Mouse (Mus musculus): ENCODE data around the gene Gpr68. TPM values are rescaled to one million over a fixed set of nuclear protein-coding genes. Genes with fewer than 3 reads are reported as not detected.

The Gpr68 gene
- polyA plus RNA-seq, 1 experiment from 2014 or later = 0.72 TPM

GRCm38 (mm10) chr12:100871234-100871633 lies 36.8 kb downstream of the Gpr68 start:
- Histone ChIP-seq H3K4me3 (ENCODE audit: inconsistent target) (no peak overlapping the region), H3K79me2 (ENCODE audit: inconsistent target) (no peaks in the 10 kb centered on the region), H3K27ac (no peak overlapping the region), H3K36me3 (ENCODE audit: inconsistent target) (peaks cover 57% of the 10 kb centered on the region)
- 97% methylated on average over 6 of the region's 6 CpGs for WGBS (ENCODE audit: missing documents)

DNA sequence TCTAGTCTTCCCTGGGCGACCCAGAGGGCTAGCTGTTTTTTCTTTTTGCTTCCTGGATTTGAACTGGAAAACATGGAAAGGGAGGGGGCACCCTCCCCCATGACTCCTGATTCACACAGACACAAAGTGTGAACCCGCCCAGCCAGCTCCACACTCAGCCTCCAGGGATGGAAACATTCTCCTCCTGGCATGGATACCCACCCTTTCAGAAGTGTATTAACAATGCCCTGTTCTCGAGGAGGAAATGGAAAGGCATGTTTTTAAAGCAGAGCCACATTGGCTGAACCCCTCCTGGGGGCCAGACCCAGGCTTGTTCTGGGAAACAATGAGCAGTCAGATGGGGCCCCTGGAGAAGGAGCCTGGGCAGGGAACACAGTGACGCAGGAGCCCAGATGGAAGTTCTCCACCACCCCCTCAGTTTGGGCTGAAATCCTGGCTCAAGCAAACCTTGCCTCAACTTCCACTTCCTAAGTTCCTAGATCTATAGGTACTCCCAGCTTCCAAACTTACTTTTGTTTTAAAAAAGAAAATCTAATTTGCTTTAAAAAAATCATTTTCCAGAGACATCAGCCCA lies 39.9 kb downstream of the Gpr68 start:
- no peak overlapping the region for H3K4me3 ChIP-seq (ENCODE audit: inconsistent target)
- no peaks in the 10 kb centered on the region for H3K79me2 ChIP-seq (ENCODE audit: inconsistent target)
- H3K36me3 ChIP-seq (ENCODE audit: inconsistent target) = peaks cover 53% of the 10 kb centered on the region
- 93% methylated on average over 4 of the region's 4 CpGs for WGBS (ENCODE audit: missing documents)
- H3K27ac ChIP-seq = no peak overlapping the region

DNA sequence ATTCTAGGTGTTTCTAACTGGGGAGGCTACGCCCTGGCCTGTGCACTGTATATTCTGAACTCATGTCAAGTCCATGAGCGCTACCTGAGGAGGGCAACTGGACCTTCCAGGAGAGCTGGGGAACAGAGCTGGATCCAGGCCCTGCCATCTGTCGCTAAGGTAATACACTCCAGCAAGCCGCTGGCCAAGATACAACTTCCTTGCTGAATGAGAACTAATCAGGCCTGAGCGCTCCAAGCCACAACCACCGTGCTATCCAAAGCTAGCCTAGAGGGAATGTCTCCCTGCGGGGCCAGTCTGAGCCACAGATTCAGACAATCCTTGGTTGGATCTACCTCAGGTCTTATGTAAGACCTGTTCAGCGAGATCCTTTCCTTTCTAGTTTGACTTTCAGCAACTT lies 40.9 kb downstream of the Gpr68 start:
- 95% methylated on average over 8 of the region's 8 CpGs for WGBS (ENCODE audit: missing documents)
- Histone ChIP-seq H3K27ac (no peak overlapping the region), H3K36me3 (ENCODE audit: inconsistent target) (peaks cover 43% of the 10 kb centered on the region), H3K79me2 (ENCODE audit: inconsistent target) (no peaks in the 10 kb centered on the region), H3K4me3 (ENCODE audit: inconsistent target) (no peak overlapping the region)

DNA sequence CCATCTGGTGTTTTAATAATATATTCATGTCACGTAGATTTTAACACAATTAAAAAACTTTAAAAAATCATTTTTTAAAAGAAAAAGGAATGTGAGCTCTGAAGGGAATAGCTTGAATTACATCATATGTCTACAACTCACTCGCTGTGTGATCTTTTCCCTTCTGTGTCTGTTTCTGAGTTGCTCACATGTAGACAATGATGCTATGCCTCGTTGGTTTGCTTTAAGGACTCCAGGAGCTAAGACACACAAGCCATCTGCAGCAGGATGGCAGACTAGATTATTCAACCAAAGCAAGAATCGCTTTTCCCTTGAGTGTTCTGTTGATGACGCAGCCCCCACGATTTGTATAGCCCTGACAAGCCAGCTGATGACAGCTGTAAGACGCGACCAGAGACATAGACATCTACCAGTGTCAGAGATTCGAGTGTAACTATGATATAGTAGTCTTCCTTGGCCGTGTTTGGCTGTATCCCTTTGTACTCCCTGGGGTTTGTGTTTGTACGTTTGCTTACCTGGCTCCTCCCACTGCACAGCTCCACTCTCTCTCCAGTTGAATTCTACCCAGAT lies 42.4 kb downstream of the Gpr68 start:
- Histone ChIP-seq H3K27ac (no peak overlapping the region), H3K36me3 (ENCODE audit: inconsistent target) (peaks cover 39% of the 10 kb centered on the region), H3K79me2 (ENCODE audit: inconsistent target) (no peaks in the 10 kb centered on the region), H3K4me3 (ENCODE audit: inconsistent target) (no peak overlapping the region)
- 95% methylated on average over 11 of the region's 11 CpGs for WGBS (ENCODE audit: missing documents)

GRCm38 (mm10) chr12:100865072-100865471 lies 42.9 kb downstream of the Gpr68 start:
- Histone ChIP-seq H3K4me3 (ENCODE audit: inconsistent target) (no peak overlapping the region), H3K79me2 (ENCODE audit: inconsistent target) (no peaks in the 10 kb centered on the region), H3K27ac (no peak overlapping the region)

DNA sequence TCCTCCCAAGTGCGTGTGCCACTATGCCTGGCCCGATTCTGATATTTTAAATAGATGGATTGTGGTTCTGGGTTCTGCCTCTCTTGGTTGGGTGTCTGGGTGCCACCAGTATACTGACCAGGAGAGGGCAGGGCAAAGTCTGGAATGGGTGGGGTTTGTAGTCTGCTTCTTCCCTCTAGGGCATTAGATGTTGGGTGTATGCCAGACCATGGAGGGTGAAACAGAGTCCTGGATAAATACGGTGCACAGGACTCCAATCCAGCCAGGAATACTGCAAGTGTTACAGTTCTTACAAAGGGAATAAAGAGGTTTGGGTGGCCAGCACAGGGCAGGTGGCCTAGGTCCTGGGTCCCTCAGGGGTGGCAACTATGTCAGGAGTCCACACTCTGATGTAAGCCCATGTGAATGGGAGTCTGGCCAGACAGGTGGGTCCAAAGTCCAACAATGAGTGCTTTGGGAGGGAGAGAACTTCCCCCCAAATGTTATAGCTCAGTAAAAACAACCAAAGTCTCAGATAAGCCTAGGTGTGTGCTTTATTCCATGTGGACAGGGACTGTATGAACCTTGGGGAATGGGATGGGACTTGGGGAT lies 45.0 kb downstream of the Gpr68 start:
- 94% methylated on average over 3 of the region's 3 CpGs for WGBS (ENCODE audit: missing documents)
- Histone ChIP-seq H3K79me2 (ENCODE audit: inconsistent target) (no peaks in the 10 kb centered on the region), H3K27ac (no peak overlapping the region), H3K36me3 (ENCODE audit: inconsistent target) (peaks cover 18% of the 10 kb centered on the region; the same call in 1 of the 2 replicates), H3K4me3 (ENCODE audit: inconsistent target) (no peak overlapping the region)

More at GRCm38 (mm10) chr12:100865072-100865471, 42.9 kb downstream of the Gpr68 start:
- peaks cover 39% of the 10 kb centered on the region for H3K36me3 ChIP-seq (ENCODE audit: inconsistent target)

GRCm38 (mm10) chr12:100862272-100862671 lies 45.7 kb downstream of the Gpr68 start:
- no peak overlapping the region for H3K4me3 ChIP-seq (ENCODE audit: inconsistent target)
- WGBS (ENCODE audit: missing documents) = 36% methylated on average over 2 of the region's 3 CpGs
- H3K27ac ChIP-seq = no peak overlapping the region
- H3K36me3 ChIP-seq (ENCODE audit: inconsistent target) = peaks cover 11% of the 10 kb centered on the region; the same call in 1 of the 2 replicates
- no peaks in the 10 kb centered on the region for H3K79me2 ChIP-seq (ENCODE audit: inconsistent target)

GRCm38 (mm10) chr12:100857791-100858190 lies 50.2 kb downstream of the Gpr68 start:
- Histone ChIP-seq H3K36me3 (ENCODE audit: inconsistent target) (peaks cover 4% of the 10 kb centered on the region; the same call in 1 of the 2 replicates), H3K79me2 (ENCODE audit: inconsistent target) (no peaks in the 10 kb centered on the region), H3K27ac (no peak overlapping the region), H3K4me3 (ENCODE audit: inconsistent target) (no peak overlapping the region)
- WGBS (ENCODE audit: missing documents) = 62% methylated on average over 7 of the region's 7 CpGs

- WGBS (ENCODE audit: missing documents) = 85% methylated on average over 2 of the region's 2 CpGs
- Histone ChIP-seq H3K36me3 (ENCODE audit: inconsistent target) (peaks cover 9% of the 10 kb centered on the region), H3K79me2 (ENCODE audit: inconsistent target) (no peaks in the 10 kb centered on the region), H3K4me3 (ENCODE audit: inconsistent target) (no peak overlapping the region), H3K27ac (no peak overlapping the region)
Observed at GRCm38 (mm10) chr12:100856337-100856736, 51.7 kb downstream of the Gpr68 start.

- 43% methylated on average over 3 of the region's 3 CpGs for WGBS (ENCODE audit: missing documents)
- no peaks in the 10 kb centered on the region for H3K79me2 ChIP-seq (ENCODE audit: inconsistent target)
- peaks cover 23% of the 10 kb centered on the region for H3K36me3 ChIP-seq (ENCODE audit: inconsistent target)
- H3K4me3 ChIP-seq (ENCODE audit: inconsistent target) = no peak overlapping the region
- no peak overlapping the region for H3K27ac ChIP-seq
Observed at GRCm38 (mm10) chr12:100852370-100852769, 55.6 kb downstream of the Gpr68 start.

DNA sequence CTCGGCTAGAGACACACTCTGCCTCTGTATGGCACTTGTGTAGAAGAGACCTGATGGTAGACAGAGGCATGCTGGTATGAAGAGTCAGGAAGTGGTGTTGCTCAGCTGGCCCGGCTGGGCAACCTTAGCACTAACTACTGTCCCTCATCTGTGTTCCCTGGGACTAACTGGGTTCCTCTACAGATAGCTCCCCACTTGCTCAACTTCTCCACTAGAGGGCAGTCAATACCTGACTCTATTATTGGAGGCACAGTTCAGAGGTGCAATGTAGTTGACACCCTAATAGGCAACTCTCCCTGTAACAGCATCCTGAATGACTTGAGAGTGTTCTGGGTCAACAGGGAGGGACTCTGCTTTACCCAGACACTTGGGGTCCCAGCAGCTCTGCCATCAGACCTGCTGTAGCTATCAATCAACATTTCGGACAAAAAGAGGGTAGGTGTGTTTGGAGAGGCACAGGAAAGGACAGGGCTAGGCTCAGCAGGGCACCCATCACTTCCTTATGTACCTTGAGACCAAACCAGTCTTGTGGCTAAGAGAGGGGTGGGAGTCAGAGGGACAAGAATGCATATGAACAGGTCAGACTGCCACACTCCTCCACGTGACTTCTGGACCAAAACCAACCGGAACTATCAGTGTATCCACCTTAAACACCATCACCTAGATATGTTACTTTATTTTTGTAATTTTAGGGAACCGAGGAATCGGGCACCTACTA lies 58.4 kb downstream of the Gpr68 start:
- H3K4me3 ChIP-seq (ENCODE audit: inconsistent target) = no peak overlapping the region
- no peak overlapping the region for H3K27ac ChIP-seq
- H3K36me3 ChIP-seq (ENCODE audit: inconsistent target) = peaks cover 23% of the 10 kb centered on the region
- 82% methylated on average over 7 of the region's 7 CpGs for WGBS (ENCODE audit: missing documents)
- no peaks in the 10 kb centered on the region for H3K79me2 ChIP-seq (ENCODE audit: inconsistent target)

DNA sequence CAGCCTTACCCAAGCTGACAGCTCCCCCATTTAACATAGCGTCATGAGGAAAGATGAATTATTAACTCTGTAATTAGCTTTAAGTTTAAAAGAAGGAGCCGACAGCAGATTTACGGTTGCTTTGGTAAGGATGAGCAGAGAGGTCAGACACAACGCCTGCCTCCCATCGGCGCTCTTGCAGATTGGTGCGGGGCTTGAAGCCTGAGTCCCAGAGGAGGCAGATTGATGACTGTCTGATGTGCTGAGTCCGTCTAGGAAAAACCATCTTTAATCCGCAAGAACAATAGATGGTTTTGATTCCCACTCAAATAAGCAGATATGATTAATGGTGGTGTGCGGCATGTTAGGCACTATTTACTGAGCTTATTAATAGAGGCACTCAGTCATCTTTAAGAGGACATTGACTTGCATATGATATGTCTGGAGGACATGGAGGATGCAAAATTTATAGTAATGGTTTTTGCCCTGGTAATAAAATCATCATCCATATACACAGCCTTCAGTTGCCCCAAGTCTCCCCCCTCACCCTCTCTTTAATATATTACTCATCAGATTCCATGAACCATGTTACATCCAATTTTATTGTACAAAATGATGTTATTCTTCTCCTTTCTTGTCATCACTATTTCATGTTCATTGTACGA lies 60.4 kb downstream of the Gpr68 start:
- Histone ChIP-seq H3K4me3 (ENCODE audit: inconsistent target) (no peak overlapping the region), H3K79me2 (ENCODE audit: inconsistent target) (no peaks in the 10 kb centered on the region), H3K36me3 (ENCODE audit: inconsistent target) (peaks cover 41% of the 10 kb centered on the region), H3K27ac (no peak overlapping the region)
- 98% methylated on average over 11 of the region's 11 CpGs for WGBS (ENCODE audit: missing documents)

DNA sequence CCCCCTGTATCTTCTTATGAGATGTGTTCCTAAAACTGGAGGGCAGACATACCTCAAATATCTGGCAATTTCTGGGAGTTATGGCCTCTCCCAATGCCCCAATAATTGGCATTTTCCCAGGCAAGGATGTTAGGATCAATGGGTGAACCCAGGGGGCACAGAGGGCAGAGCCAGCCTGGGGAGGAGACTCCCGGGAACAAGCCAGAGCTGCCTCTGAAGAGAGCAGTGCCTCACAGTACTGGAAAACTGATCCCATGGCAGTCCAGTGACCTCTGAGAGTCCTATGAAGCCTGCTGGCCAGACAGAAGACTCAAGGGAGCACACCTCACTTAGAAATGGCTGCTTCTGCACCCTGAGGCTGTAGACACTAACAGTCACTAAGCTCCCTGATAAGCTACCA lies 61.4 kb downstream of the Gpr68 start:
- Histone ChIP-seq H3K27ac (no peak overlapping the region), H3K79me2 (ENCODE audit: inconsistent target) (no peaks in the 10 kb centered on the region), H3K4me3 (ENCODE audit: inconsistent target) (no peak overlapping the region), H3K36me3 (ENCODE audit: inconsistent target) (peaks cover 46% of the 10 kb centered on the region)
- 88% methylated on average over 1 of the region's 1 CpGs for WGBS (ENCODE audit: missing documents)

- WGBS (ENCODE audit: missing documents) = 52% methylated on average over 2 of the region's 2 CpGs
- H3K79me2 ChIP-seq (ENCODE audit: inconsistent target) = no peaks in the 10 kb centered on the region
- H3K36me3 ChIP-seq (ENCODE audit: inconsistent target) = peaks cover 39% of the 10 kb centered on the region
- no peak overlapping the region for H3K4me3 ChIP-seq (ENCODE audit: inconsistent target)
- no peak overlapping the region for H3K27ac ChIP-seq
Observed at GRCm38 (mm10) chr12:100845829-100846228, 62.2 kb downstream of the Gpr68 start.

DNA sequence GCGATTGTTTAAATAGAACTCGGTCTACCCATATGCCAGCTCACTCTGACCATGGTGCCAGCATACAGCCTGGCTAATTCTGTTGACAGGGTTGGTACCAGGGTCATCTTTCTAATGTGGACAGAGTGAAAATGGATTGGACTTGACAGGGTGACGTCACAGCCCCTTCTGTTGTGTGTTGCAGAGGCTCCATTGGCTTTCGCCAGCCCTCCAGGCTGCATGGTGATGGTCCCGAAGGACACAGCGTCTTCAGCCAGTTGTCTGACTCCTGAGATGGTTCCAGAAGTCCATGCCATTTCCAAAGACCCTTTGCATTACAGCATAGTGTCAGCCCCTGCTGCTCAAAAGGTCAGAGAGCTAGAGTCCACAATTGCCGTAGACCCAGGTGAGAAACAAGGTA lies 63.5 kb downstream of the Gpr68 start:
- no peak overlapping the region for H3K4me3 ChIP-seq (ENCODE audit: inconsistent target)
- 96% methylated on average over 7 of the region's 7 CpGs for WGBS (ENCODE audit: missing documents)

More for the DNA sequence above, 63.5 kb downstream of the Gpr68 start:
- Histone ChIP-seq H3K36me3 (ENCODE audit: inconsistent target) (peaks cover 33% of the 10 kb centered on the region), H3K79me2 (ENCODE audit: inconsistent target) (no peaks in the 10 kb centered on the region), H3K27ac (no peak overlapping the region)

All from macrophage (primary cell).